Mouse (Mus musculus): ENCODE results near the gene Cfp.

Gene Cfp

DNA sequence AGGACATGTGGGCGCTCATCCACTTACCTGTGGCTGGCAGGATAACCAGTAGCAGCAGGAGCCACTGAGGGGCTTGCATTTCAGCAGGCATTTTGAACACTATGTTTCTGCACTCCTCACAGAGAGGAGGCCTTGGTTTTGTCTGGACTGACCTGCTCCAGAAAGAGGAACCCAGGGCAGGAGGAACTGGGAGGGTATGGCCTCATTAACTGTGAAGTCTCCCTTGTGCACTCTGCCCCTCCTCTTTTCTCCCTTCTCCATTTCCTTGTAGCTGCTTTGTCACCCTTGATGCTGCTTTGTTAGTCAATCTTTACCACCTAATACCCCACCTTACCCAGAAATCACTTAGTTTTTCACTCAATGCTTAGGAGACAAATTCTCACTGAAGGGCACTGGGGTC is at the start of gene Cfp:
TSS of gene Cfp (minus strand) at position 192 of the 400 bp plus-strand sequence.
- no peak for DNase-seq (ENCODE audit: low spot score)

DNA sequence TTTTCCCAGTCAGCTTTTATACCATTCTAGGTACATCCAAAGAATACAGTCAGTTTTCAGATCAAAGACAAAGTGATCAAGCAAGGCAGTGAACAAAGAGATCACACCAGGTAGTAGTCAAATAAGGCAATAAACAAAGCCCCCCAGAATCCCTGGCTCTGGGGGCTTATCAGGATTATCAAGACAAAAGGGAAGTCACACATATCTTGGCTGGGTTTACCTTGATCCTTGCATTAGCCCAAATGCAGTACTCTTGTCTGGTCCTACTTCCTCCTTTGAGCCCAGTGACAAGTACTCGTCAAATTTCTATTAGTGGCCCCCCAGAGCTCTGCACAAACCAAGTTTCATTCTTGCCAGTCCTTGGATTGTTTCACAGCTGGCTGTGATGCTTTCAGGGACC is 49.5 kb upstream of the Cfp start:
- DNase-seq (ENCODE audit: low spot score) = no peak

DNA sequence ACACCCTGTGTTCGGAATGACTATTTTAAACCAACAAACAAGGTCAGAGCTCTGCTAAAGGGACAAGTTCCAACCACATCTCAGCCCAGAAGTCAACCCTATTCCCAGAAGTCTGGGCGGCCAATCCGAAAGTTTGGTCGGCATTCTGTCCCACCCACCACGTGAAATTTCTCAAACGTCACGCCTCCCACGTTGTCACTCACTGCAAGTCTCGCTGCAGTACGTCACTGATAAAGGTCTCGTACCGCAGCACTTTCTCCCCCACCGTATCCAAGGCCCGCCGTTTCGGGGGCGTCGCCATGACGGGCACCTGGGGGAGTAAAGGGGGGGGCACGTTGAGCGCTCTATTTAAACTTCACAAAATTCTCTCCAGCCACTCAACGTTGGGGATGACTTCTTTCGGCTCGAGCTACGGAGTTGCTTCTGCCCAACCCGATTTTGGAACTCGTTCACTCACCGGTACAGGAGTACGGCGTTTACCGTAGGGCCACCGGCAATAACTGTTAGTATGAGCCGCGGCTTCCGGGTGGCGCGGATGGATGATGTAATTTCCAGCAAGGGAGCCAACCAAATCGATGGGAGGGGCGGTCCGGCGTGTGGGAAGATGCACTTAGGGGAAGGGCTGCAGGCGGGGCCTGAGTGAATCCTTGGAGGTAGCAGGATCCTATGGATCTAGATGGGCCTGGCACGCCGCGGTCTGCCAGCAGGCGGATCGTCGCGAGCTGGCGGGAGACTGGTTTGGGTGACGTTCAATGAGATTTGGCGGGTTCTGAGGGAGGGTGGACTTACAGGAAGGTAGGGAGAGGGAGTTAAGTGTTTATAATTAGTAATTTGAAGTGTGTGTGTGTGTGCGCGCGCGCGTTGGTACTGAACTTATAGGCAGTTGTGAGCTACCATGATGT is 30.4 kb upstream of the Cfp start, which contains the start of gene Uxt:
TSS of gene Uxt (minus strand) at position 541 of the 902 bp plus-strand sequence.
- DNase-seq (ENCODE audit: low spot score) = peak; percentile 93

DNA sequence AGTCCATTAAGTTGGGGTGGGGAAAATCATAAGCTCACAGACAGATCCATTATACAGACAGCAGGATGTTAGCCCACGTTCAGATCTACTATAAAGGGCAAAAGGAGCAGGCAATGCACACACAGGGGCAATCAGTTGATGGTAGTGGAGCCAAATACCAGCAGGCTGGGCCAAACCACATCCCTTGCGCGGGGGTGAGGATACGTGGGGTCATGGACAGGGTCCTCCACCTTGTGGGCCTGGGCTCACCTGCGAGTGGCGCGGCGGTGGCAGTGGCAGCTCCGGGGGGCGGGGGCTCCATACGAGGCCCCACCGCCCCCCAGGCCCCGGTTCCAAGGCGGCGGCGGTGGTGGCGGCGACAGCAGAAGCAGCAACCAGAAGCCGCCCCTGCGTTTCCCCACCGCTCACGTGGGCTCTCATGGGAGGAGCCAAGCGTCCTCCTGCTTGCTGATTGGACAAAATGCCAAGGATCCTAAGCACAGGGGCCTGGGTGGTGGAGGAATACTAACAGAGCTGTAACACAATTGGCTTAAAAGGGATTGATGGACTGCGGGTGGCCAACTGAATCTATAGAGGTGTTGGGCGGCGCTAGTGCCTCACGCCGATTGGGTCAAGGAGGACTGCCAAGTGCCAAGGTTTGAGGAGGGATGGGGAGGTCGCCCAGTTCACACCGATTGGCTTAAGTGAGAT is 19.0 kb upstream of the Cfp start, which contains the start of gene Elk1:
TSS of gene Elk1 (minus strand) at position 418 of the 690 bp plus-strand sequence.
- DNase-seq (ENCODE audit: low spot score) = peak; percentile 91

DNA sequence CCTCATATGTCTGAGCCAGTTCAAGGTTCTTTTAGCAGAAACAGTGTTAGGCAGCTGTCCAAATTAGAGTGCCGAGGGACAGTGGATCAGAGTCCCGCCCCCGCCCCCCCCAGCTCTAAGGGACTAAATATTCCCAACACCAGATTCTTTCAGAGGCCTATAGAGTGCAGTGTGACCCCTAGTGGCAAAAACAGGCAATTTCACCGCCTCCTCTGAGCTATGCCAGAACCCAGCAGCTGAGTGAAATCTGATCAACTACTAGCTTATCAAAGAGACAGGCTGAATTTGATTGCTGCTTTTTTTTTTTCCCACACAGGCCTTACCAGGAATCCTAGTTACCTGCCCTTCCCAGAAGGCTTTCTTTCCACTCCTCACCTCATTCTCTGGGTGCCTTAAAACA is 14.7 kb upstream of the Cfp start:
- peak; percentile 70 for DNase-seq (ENCODE audit: low spot score)

DNA sequence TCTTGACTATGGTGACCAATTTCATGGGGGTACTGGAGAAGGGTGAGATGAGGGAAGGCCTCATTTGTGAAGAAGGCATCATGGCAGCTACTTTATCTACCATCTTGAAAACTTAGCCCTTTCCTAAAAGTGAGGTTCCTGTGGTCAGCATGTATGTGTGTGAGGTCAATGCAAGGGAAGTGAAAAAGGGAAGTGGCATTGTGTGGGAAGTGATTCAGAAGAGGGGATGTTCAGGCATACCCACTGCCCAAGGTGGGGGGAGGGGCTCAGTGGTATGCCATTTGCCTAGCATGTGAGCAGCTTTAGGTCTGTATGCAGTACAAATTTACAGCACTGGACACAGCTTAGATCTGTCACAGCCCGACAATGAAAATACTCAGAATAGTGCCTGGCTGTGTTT is 608 bp upstream of the Cfp start:
- DNase-seq (ENCODE audit: low spot score) = no peak

DNA sequence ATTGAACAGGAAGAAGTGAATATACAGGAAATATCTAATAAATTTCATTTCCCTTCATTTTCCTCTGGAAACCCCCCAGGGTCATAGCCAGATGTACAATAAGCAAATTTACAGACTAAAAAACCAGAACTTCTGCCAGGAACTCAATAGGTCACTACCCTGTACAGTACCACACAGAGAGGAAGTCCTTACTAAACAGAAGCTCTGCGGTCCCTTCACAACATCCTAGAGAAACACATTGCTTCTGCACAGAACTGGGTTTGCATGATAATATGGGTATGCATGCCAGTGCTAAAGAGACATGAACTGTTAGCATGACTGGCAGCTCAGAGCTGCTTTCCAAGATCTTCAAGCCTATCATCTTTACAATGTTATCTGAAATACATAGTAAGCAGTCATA is 1.5 kb downstream of the Cfp start:
- DNase-seq (ENCODE audit: low spot score) = no peak

DNA sequence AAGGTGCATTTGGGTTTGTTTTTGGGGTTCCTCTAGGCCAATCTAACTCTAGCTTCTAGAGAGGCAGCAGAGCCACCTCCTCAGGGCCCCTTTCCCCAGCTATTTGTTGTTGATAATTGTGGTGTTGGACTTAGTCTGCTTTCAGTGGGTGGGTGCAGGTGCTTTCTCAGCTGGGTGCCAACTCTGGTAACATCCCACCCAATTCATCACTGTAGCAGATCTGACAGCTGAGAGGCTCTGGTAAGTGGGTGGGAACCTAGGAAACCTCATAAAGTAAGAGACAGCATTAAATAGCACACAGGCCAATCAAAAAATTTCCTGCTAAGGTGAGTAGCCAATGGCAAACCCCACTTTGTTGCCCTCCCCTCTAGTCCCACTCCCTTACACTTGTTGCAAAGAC is 6.4 kb downstream of the Cfp start:
- DNase-seq (ENCODE audit: low spot score) = no peak

DNA sequence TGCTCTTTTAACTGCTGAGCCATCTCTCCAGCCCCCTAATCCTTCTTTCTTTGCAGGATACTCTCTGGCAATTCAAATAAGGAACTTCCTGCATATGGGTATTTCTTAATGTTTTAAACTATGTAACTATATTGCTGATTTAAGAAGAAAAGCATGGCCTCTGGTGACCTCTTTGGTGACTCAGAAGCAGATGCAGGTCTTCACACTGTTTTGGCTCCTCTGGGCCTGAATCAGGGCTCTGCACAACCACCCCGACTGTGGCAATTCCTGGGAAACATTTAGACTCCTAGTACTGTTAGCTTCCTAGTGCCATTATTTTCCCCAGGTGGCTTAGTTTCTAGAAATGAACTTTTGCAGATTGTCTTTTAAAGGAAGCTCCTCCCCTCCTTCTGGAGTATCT is 7.8 kb downstream of the Cfp start:
- no peak for DNase-seq (ENCODE audit: low spot score)

DNA sequence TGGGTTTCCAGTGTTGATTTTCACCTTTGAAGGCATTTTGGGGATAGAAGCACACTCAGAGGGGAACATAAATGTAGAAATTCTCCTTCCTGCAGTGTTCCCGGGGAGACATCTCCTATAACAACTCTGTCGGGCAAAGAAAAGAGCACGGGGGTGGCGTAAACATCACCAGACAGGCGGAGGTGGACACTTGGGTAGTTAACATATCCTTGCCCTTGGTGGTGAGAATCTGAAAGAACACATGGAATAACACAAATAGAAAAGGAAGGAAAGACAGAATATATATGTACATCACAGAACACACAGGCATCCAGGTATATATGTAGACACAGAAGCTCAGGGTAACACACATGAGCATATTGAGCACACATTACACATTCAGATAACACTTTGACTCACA is 10.0 kb downstream of the Cfp start:
- DNase-seq (ENCODE audit: low spot score) = no peak

DNA sequence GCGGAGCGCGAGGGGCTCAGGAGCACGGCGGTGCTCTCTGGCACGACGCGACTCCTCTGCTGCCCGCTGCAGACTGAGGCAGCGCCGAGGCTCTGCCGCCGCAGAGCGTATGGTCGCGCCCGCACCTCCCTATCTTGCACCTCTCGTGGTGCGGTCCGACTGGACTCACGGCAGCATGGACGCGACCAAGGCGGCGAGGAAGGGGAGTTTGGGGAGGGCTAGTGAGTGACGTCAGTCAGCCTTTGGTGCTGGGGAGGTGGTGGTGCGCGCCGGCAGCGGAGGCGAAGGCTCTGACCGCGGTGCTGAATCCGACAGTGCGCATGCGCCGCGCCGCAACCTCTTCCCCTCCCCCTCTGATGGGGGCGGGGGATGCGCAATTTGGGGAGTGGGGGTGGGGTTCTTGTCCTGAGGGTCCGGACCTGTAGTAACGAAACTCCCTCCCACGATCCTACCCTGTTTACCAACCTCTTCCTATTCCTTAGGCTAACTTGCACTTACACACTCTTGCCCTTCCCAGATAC is 10.5 kb downstream of the Cfp start, which contains the start of gene Syn1:
TSS of gene Syn1 (minus strand) at position 161 of the 521 bp plus-strand sequence.
- peak; percentile 88 for DNase-seq (ENCODE audit: low spot score)

DNA sequence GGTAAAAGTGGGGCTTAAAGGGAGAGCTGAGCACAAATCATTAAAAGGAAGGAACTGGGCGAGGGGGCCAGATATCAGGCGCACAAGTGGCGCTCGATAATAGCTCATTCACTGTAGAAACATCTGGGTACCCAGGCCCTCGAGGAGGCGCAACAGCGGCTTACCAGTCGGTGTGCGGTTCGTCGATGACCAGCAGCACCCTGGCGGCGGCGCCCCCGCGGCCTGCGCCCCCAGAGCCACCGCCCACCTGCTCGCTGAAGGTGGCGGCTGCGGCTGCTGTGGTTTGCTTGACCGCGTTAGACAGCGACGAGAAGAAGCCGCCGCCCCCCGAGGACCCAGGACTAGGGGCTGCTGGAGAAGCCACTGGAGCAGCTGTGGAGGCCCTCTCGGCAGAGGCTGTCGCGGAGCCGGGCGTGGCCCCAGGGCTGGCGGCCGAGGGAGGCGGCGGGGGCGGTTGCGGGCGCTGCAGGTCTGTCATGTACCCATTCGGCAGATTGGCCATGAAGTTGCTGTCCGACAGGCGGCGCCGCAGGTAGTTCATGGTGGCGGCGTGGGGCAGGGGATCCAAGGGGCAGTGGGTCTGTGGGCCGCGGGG is 11.0 kb downstream of the Cfp start:
- DNase-seq (ENCODE audit: low spot score) = peak; percentile 0

DNA sequence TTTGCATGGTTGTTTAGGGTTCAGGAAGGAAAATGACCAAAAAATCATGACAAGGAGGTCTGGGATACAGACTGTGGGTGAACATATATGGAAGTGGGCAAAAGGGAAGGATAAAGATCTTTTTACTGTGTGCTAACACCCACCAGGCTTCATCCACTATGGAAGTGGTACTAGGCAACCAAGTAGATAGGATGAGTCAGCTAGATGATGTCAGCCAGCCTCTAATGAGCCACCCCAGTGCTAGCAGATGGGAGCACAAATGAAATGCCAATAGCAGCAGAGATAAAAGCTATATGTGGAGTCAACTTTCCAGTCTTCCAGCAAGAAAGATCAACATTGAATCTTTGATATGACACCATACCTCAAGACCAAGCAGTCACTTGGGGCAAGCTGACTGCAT is 16.3 kb downstream of the Cfp start:
- DNase-seq (ENCODE audit: low spot score) = no peak

DNA sequence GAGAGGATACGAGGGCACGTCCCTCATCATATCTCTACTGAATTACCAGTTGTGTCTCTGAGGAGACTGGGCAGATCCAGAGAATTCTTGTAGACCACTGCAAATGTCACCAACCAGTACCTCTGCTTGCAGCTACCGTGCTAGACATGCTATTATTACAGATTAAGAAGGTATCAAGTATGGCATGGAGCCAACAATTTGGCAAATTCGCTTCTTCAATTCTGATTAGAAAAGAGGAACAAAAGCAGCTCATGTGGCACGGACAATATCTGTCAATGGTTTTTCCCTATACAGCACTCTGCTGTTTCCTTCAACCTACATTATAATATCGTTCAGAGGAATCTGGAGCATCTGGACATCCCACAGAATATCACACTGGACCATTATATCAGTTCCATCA is 17.6 kb downstream of the Cfp start:
- DNase-seq (ENCODE audit: low spot score) = no peak

DNA sequence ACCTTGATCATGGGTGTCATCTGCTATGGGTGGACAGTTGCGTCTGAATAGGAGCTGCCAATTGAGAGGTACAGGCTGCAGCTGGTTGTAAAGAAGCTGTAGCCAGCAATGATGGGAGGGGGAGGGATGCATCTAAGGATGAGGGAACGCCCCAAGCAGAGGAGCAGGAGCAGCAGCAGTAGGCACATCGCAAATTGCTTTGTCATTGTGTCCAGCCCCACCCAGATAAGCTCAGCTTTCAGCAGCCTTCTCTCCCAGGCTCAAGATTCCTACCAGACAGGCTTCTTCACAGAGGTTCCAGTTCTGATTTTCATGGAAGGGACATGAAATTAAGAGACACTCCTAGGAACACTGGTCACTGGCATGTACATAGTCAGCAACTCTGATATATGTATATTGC is 21.3 kb downstream of the Cfp start:
- DNase-seq (ENCODE audit: low spot score) = no peak

Measured in embryo, embryonic 10.5 days (tissue).